Mouse (Mus musculus) right cerebral cortex, adult 18-20 months (tissue): Measurements from ENCODE around the gene Dnah11.
"Not testable (repeated sequence)": the region's sequence is repeated elsewhere in the genome, so short reads cannot be mapped to it uniquely, and the experiment has no call there.

Experiments
- DNase-seq: peaks from one replicate; pipeline ENCODE4 v3.0.0; 2022; ENCODE audit warnings: mixed read lengths

Dnah11 gene

DNA sequence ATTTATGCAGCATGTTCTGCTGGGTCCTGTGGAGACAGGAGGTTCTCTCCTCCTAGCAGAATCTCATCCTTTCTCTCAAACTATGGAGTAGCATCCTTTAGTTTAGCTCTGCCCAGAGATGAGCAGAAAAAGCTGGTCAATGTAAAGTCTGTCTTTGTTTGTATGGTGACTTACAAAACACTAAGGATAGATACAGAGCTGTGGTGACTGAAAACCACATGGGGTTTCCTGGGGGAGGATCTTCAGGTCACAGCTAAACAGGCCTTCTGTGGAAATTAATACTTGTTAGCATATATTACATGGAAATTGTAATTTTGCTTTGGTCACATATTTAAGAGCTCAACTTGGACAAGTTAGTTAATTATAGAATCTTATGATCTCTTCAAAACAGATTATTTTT, 239.6 kb downstream of the Dnah11 start:
- DNase-seq: no peak

DNA sequence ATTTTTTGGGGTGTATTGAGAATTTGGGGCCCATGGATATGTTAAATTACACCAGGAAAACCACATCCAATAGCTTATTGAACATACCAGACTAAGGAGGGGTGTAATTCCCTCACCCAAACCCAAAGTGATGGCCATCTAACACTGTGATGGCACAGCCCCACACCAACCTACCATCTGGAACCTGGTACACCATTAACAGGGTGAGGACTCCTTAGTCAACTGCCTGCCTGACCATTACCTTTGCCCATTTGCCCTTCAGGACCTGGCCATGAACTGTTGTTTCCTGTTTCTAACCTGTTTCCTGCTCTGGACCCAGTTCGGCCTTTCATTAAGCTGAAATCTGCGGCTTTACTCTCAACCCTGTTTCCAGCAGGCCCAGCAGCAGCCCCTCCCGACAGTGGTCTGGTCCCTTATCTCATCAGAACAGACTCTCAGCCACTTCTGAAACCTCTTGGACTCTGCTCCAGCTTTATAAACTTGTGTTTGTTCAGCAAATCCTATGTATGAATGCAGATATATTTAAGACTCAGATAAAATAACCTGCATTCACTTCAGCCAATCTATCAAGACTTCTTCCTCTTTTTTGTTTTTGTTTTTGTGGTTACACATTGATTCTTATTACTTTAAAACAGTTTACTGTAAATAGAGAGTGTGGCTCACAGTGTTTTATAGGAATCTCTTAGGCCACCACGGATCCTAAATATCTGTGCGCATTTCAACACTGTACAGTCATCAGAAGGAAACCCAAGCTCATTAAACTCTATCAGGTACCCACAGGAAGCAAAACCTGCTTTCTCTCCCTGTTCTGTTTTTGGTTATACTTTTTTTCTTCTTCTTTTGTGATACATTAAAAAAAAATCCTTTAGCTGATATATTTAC, 251.8 kb downstream of the Dnah11 start:
- DNase-seq: no peak

DNA sequence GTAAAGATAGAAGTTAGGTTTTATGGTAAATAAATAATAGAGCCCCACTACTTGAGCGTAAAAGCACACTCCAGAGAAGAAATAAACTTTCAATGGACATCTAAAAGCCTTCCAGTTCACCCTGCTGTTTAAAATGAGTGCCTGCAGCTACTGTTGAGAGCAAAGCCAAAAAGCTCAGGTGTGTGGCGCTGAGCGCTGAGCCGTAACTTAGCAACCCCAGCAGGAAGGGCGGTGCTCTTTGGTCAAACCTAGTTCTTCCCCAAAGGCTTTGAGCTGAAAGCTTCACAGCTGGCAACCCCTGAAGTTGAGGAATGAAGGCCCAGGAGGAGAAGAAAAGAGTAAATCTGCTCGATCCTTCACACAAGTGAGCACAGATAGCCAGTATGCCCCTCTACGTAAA, 256.9 kb downstream of the Dnah11 start:
- DNase-seq: no peak

GRCm38 (mm10) chr12:117938214-117938613, 260.6 kb downstream of the Dnah11 start:
- DNase-seq: no peak

GRCm38 (mm10) chr12:117932026-117932425, 266.8 kb downstream of the Dnah11 start:
- no peak for DNase-seq

DNA sequence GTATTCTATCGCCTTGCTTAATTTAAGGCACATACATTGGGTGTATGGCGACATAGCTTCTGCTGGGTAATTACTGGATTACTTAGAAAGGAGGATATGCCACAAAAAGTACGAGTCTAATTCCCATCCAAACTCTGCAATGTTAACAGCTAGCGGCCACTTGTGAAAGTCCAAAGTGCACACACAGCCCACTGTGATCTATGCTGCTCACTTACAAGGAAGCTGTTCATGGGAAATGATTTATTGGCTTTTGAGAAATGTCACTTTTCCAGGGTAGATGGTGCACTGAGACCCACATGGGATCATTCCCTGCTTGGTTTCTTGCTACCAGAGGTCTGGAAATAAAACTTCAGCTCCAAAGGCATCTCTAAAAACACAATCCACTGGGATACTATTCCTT, 269.1 kb downstream of the Dnah11 start:
- no peak for DNase-seq

DNA sequence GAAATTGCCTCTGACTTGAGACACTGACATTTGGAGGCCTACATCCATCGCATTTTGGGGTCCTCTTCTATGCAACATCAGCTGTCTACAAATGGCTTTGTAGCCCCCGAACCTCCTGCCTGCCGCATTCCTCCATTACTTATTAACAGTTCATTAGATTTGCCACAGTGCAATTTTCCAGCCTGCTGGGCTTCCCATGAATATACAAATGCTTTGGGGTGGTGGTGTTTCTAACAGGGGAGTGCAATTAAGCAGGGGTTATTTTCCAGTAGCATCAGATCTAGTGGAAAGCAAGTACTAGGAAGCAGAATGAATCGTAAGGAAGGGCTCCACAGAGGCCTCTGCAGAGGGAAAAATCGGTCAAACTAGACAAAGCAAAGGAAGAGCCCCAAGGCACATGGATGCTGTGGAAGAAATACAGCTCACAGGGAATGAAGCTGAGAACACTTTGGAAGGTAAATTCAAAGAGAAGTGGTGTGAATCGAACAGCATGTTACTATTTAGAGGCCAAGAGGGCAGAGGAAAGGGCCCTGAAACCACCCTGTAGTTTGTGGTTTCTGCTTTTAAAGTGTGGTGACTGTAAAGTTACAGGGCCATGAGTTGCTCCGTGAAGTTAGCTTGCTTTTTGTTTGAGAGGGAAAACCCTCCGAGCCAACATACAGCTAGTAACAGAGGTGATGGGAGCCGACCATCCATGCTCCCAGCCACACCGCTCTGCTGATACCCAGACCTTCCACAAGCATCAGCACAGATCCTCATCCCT, 282.8 kb downstream of the Dnah11 start:
- no peak for DNase-seq

DNA sequence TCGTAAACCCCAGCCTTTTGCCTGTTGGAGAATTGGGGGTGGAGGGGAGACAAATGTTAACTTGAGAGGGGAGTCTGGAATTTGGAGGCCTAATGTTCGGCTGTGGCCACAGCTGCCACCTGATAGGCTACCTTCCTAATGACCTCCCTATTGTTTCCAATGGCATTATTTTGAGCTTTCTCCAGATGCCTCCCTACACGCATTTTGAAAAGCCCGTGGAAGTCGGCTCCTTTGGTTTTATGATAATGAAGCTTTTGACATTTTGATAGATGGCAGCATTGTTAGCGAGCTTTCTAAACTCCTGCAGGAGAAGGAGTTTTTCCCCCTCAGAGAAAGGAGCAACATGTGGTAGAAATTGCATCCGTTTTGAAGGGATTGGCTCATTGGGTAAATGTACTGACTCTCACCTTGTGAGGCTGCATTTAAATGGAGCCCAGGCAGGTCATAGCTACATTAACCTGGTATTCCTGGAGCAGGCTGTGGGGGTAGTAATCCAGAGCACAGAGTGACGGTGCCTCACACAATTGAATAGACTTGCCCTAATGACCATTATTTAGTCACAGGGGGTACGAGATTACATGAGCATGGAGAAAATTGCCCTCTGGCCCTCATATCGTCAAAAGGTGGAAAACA, 284.1 kb downstream of the Dnah11 start:
- DNase-seq: no peak

DNA sequence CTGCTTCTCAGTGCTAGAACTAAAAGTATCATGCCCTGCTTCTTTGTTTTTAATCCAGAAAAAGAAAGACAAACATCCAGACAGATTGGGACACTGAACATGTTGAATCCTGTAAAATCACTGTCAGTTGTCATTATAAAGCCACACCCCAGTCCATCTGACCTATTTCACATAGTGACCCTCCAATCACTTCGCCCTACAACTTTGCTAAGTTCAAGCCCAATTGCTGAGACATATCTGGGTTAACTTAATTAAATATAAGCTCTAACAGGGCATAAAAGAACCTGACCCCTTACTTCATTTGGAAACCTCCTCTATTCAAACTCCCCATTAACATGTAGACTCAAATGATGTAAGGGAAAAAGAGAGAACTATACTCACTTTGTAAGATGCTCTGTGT, 287.4 kb downstream of the Dnah11 start:
- no peak for DNase-seq

DNA sequence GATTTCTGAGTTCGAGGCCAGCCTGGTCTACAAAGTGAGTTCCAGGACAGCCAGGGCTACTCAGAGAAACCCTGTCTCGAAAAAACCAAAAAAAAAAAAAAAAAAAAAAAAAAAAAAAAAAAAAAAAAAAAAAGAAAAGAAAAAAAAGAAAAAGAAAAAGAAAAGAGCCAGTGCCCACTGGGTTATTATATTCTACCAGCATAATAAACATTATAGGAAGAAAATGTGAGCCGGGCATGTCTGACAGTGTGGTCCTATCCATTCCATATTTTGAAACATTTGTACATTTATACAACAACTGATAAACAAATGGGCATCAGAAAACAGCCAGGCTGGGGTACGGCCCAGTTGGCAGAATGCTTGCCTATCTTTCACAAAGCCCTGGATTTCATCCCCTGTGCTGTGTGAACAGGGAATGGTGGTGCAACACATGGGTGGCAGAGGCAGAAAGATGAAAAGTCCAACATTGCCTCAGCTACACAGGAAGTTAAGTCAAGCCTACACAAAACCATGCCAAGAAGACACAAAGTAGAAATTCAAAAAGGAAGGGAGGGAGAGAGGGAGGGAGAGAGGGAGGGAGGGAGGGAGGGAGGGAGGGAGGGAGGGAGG, 293.5 kb downstream of the Dnah11 start:
- not testable (repeated sequence) for DNase-seq

DNA sequence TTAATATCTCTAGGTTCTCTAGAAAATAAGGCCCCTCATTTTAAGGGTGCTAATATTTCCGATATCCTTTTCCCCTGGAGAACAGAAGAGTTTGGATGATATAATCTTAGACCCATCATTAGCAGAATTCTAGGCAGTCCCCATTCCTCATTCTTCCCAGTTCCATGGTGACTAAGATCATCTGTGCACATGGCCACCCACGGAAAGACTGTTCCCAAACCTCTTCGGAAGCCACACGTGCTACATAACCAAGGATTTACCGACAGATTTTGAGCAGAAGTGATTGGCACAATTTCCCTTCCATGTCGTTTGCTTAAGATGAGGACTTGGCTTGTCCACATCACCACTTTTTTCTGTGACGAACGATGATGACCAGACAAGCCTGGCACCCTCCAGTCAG, 295.2 kb downstream of the Dnah11 start:
- peak; percentile 11 for DNase-seq

DNA sequence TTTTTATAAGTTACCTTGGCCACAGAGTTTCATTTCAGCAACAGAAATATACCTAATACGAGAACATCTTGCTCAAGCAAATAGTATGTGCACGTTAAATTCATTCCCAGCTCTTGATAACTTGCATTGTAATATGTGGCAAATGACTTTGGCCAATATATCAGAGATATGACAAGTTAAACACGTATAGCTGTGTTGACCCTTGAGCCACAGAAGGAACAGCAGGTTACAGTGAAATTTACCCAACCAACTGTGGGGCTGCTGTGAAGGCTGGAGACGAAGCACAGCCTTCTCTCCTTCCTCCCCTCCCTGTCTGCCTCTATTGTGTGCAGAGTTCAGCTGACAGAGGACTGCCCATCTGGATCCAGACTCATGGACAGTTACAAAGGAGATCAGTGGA, 297.5 kb downstream of the Dnah11 start:
- not testable (repeated sequence) for DNase-seq

- not testable (repeated sequence) for DNase-seq
Measured at GRCm38 (mm10) chr12:117900798-117901197, 298.0 kb downstream of the Dnah11 start.

- DNase-seq: no peak
Measured at GRCm38 (mm10) chr12:117887422-117887821, 311.4 kb downstream of the Dnah11 start.

- DNase-seq: no peak
Measured at GRCm38 (mm10) chr12:117884627-117885026, 314.2 kb downstream of the Dnah11 start.

DNA sequence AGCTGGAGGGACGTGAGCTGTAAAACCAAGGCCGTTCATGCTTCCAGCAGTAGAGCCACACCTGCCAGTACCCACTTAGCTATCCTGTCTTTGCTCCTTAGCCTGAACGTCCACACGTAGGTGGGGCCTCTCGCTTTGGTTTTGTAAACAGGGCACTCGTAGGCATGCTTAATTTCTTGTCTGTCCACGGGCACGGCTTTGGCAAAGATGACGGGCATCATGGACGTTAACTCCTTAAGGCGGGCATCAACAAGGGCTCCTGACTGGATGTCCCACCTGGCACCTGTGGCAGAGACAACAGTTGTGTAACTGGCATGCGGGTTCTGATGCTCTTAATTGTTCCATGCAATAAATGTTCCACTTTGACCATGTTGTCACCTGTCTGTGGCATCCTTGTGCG, 320.5 kb downstream of the Dnah11 start:
- DNase-seq: no peak

GRCm38 (mm10) chr12:117872265-117872664, 326.6 kb downstream of the Dnah11 start:
- no peak for DNase-seq

DNA sequence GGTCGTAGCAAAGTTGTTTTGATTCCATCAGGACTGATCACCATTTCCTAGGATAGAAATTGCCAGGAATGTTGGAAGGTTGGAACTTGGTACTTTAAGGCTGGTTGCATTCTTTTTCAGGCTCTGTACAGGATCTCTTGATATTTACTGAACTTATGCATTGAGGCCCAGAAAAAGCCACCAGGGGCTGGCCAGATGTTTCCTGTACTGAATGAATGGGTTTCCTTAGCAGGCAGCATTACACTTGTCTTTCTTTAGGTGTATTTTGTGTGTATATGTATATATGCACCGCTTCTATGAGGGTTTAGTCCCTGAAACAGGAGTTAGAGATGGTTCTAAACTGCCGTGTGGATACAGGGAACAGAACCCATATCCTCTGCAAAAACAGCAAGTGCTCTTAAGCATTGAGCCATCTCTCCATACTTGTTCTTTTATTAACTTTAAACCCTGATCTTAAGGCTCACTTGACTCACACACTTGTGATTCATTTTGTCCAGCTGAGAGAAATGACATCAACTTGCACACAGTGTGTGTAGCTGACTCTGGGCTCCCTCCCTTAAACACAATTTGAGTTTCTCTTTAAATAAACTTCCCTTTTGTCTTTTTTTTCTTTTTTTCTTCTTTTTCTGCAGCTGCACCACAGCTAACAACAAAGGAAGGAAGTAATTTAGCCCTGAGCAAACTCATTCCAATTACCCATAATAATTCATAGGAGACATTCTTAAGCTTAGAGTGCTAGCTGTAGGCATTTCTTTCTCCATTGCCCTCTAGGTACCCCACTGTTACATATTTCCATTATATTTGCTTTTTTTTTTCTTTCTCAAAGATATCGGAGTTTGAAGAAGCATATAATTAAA, 330.9 kb downstream of the Dnah11 start:
- no peak for DNase-seq

GRCm38 (mm10) chr12:117862655-117863054, 336.2 kb downstream of the Dnah11 start:
- no peak for DNase-seq

DNA sequence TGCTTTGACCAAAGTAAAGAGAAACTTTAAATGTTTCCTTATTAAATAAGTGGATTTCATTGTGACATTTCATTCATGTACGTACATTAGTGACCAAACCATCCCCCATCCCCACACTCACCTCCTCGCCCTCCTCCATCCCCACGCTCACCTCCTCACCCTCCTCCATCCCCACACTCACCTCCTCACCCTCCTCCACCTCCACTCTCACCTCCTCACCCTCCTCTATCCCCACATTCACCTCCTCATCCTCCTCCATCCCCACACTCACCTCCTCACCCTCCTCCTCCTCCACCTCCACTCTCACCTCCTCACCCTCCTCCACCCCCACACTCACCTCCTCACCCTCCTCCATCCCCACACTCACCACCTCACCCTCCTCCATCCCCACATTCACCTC, 337.6 kb downstream of the Dnah11 start:
- no peak for DNase-seq

DNA sequence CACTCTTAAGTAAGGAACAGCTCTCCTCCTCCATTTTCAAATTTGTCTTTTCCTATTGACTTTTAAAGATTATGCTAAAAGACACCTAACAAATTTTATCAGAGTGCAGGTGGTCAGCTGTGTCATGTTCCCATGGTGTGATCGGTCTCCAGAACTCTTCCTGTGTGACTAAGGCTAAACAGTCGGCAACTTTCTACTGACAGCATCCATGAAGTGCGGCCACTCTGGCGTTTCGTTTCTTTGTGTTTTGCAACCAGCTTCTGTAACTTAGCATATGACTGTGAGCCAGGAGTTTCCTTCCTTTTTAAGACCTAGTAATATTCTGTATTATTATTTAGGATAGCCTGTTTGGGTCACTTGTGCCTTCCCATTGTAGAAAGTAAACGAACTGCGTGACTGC, 338.0 kb downstream of the Dnah11 start:
- DNase-seq: no peak

DNA sequence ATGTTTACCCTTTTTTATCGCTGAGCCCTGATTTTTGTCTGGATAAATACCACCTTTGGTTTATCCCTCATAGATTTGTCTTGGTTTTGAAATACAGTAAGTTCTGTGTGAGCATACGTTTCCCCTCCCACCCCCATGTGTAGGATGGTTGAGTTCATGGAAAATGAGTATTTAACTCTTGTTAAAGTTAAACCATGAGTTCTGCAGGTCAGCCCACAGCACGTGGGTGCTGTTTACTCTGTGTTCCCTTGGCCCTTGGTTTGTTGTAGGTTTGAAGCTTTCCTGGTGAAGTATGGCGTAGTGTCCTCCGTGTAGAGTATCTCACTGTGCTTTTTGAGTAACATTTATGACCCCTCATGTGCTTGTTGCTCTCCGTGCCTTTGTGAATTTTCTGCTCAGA, 341.0 kb downstream of the Dnah11 start:
- no peak for DNase-seq
